12 mouse cellular contexts compared by ENCODE assay signal in genomic region chr2:105659350-105659749, GRCm38 (mm10). TPM values are rescaled to one million over a fixed set of nuclear protein-coding genes. Genes with fewer than 3 reads are reported as not detected.
A peak's percentile ranks its signal among the peaks of the same experiment; 100 is the strongest.
DNase-seq lines count a peak whose midpoint lies in the region; ATAC-seq and TF ChIP-seq lines count a peak whose summit lies in the region.
"Had no signal": no experiment of that assay in that cellular context is flagged by ENCODE, and none has a peak within 500 bp of the region (broad histone marks: within the 10 kb centered on the region; RNA-seq: fewer than 3 reads in every experiment).

No protein-coding gene starts in this region.

- in situ Hi-C loops in ES-E14 (cut with MboI; ENCODE audit: low sequenced_read_pairs in 2 of 2, unreplicated experiment in 2 of 2): no loop called here

- DNase-seq in cerebellum, postnatal 25 days: peak; percentile 15 to 16
- no peak for DNase-seq in cerebellum, adult 11 months
- peak; percentile 11 for DNase-seq in ES-E14 (ENCODE audit: low read depth, low spot score)
- peak; percentile 6 for DNase-seq in forebrain, embryonic 14.5 days (ENCODE audit: low spot score)
- DNase-seq in limb, embryonic 14.5 days (ENCODE audit: low spot score): no peak
- DNase-seq in spleen, postnatal 10 days (ENCODE audit: low spot score in 2 of 2): no peak
- no peak for DNase-seq in left cerebral cortex, adult 18-20 months (ENCODE audit: low spot score in 2 of 2)
- DNase-seq: gastrocnemius, adult 2 months; layer of hippocampus, adult 9-11 months; lung, postnatal 4 days had no signal

- H3K4me3 ChIP-seq in ES-E14 (ENCODE audit: insufficient read depth in 1 of 2, low read depth in 1 of 2, low read length in 2 of 2, poor library complexity in 1 of 2, severe bottlenecking in 1 of 2): peak overlapping the region; percentile 9 to 49; a peak in 2 of 4 replicates
- H3K4me3 ChIP-seq in forebrain, embryonic 14.5 days (ENCODE audit: low read depth, low read length): peak overlapping the region; percentile 21; the same call in 1 of the 2 replicates
- H3K4me3 ChIP-seq in limb, embryonic 14.5 days (replicated peaks; ENCODE audit: low read length): peak overlapping the region; percentile 21; the same call in 1 of the 2 replicates
- H3K4me3 ChIP-seq: gastrocnemius, adult 2 months had no signal

- no peak for ATAC-seq in forebrain, embryonic 14.5 days
- ATAC-seq in limb, embryonic 14.5 days (ENCODE audit: low FRiP score, low read depth): no peak
- ATAC-seq in erythroblast, adult 5-6 weeks (replicated peaks; ENCODE audit: low FRiP score, poor library complexity, severe bottlenecking): no peak

- H3K9me3 ChIP-seq in ES-E14 (ENCODE audit: control insufficient read depth, insufficient read depth, low read depth, low read length): no peaks in the 10 kb centered on the region
- no peaks in the 10 kb centered on the region for H3K9me3 ChIP-seq in forebrain, embryonic 14.5 days (replicated peaks; ENCODE audit: control insufficient read depth, low read length)
- H3K9me3 ChIP-seq in limb, embryonic 14.5 days (ENCODE audit: control insufficient read depth, low read length): no peaks in the 10 kb centered on the region

- H3K27ac ChIP-seq in ES-E14 (ENCODE audit: insufficient read depth, low read depth, low read length, poor library complexity, severe bottlenecking): no peak overlapping the region
- no peak overlapping the region for H3K27ac ChIP-seq in forebrain, embryonic 14.5 days (ENCODE audit: low read depth, low read length)
- H3K27ac ChIP-seq in limb, embryonic 14.5 days (replicated peaks; ENCODE audit: low read depth, low read length): no peak overlapping the region
- H3K27ac ChIP-seq: gastrocnemius, adult 2 months had no signal

- no peaks in the 10 kb centered on the region for H3K4me1 ChIP-seq in ES-E14 (ENCODE audit: control insufficient read depth in 2 of 2, insufficient read depth in 2 of 2, low read length in 2 of 2, poor library complexity in 1 of 2)
- peaks cover 15% of the 10 kb centered on the region for H3K4me1 ChIP-seq in forebrain, embryonic 14.5 days (ENCODE audit: control insufficient read depth, insufficient read depth, low read length)
- H3K4me1 ChIP-seq in limb, embryonic 14.5 days (ENCODE audit: control insufficient read depth, insufficient read depth, low read length): 0 out of 2 replicates have a peak, but pooled peaks cover 5% of the 10 kb centered on the region

- peaks cover 35% of the 10 kb centered on the region for H3K27me3 ChIP-seq in forebrain, embryonic 14.5 days (replicated peaks; ENCODE audit: control insufficient read depth, insufficient read depth, low read length)
- peaks cover 81% of the 10 kb centered on the region for H3K27me3 ChIP-seq in limb, embryonic 14.5 days (ENCODE audit: control insufficient read depth, insufficient read depth, low read length)

- H3K4me2 ChIP-seq in forebrain, embryonic 14.5 days (ENCODE audit: low read length): peak overlapping the region; percentile 44
- H3K4me2 ChIP-seq in limb, embryonic 14.5 days (replicated peaks; ENCODE audit: low read depth, low read length, severe bottlenecking): no peak overlapping the region
- H3K4me2 ChIP-seq: liver, embryonic 11.5 days had no signal

- no peaks in the 10 kb centered on the region for H3K36me3 ChIP-seq in ES-E14 (ENCODE audit: control insufficient read depth, insufficient read depth, low read length, poor library complexity, severe bottlenecking)
- no peaks in the 10 kb centered on the region for H3K36me3 ChIP-seq in forebrain, embryonic 14.5 days (ENCODE audit: control insufficient read depth, insufficient read depth, low read length)
- H3K36me3 ChIP-seq in limb, embryonic 14.5 days (ENCODE audit: control insufficient read depth, insufficient read depth, low read length): no peaks in the 10 kb centered on the region

- no peak overlapping the region for H3K9ac ChIP-seq in ES-E14 (ENCODE audit: insufficient read depth, low read depth, low read length, poor library complexity, severe bottlenecking)
- no peak overlapping the region; the same call in 1 of the 2 replicates for H3K9ac ChIP-seq in forebrain, embryonic 14.5 days (ENCODE audit: low read length)
- no peak overlapping the region for H3K9ac ChIP-seq in limb, embryonic 14.5 days (ENCODE audit: low read depth, low read length, severe bottlenecking)

- 13% methylated on average over 9 of the region's 9 CpGs for WGBS in forebrain, embryonic 14.5 days
- 5% methylated on average over 9 of the region's 9 CpGs for WGBS in limb, embryonic 14.5 days

- no peak for TF ChIP-seq POLR2A in limb, embryonic 14.5 days (IDR thresholded peaks at IDR 0.05; ENCODE audit: borderline replicate concordance, extremely low read depth, insufficient read depth, insufficient read length)

TF ChIP-seq in ES-E14, 5 proteins besides CTCF, POLR2A, EP300 and RAD21:
- TF ChIP-seq ZNF384 (IDR thresholded peaks at IDR 0.05; ENCODE audit: low read depth, low read length): no peak
- TF ChIP-seq MAFK (IDR thresholded peaks at IDR 0.05; ENCODE audit: insufficient read depth, low read depth, low read length): no peak
- TF ChIP-seq CHD2 (IDR thresholded peaks at IDR 0.05; ENCODE audit: low read depth, low read length): no peak
TF ChIP-seq in ES-E14: peak in this region for 0.

RNA-seq across cellular contexts. Expression of gene Pax6, which starts 9.3 kb away (rescaled TPM):
- 4.3 and 7.1 TPM in 2 replicates for total RNA-seq in ES-E14 (2012; rRNA removed)
- polyA plus RNA-seq in forebrain, embryonic 14.5 days (2014; fragmentation: Nextera tagmentation; extraction: Ambion mirVana): 44.5 and 51.8 TPM in 2 replicates
- polyA plus RNA-seq in limb, embryonic 14.5 days (2012; rRNA removed): 0.36 and 0.44 TPM in 2 replicates
- polyA plus RNA-seq in limb, embryonic 14.5 days (2014; fragmentation: Nextera tagmentation; extraction: Ambion mirVana): 0.23 and 0.48 TPM in 2 replicates
- 1.3 TPM in 1 of 2 replicates, not detected in the other for total RNA-seq in erythroblast, adult 5-6 weeks (2015; ENCODE audit: low replicate concordance)
- total RNA-seq in erythroblast, adult 5-6 weeks (2017; ENCODE audit: low replicate concordance): not detected in 2 replicates
- 10 to 100 TPM in 1 of 2 experiments, 1 to 10 TPM in 1; 8.8 to 10.3 TPM for total RNA-seq in left cerebral cortex, adult 18-20 months (2021)
- total RNA-seq: gastrocnemius, adult 2 months had no signal

Comparison
In these comparisons a context has a peak if more than half of its experiments do, and no peak if none do; other contexts are left out.
1. DNase-seq: peak in cerebellum, postnatal 25 days (2 of 2), ES-E14 (single experiment) and forebrain, embryonic 14.5 days (single experiment); none in cerebellum, adult 11 months (single experiment), limb, embryonic 14.5 days (single experiment), spleen, postnatal 10 days (0 of 2) and left cerebral cortex, adult 18-20 months (0 of 2).
2. Peak in every context shown above with its lines, with median percentiles within 50 percentile points of each other: H3K4me3 ChIP-seq.